Mouse (Mus musculus) megakaryocyte-erythroid progenitor cell, adult 5-6 weeks (primary cell): ENCODE measurements around the gene Slc38a5. TPM values are rescaled to one million over a fixed set of nuclear protein-coding genes. Genes with fewer than 3 reads are reported as not detected.

Source experiments
- ATAC-seq: replicated peaks from 2 replicates; pipeline ENCODE4 v1.8.0; 2016; ENCODE audit warnings: mild to moderate bottlenecking, inconsistent platforms; ENCODE audit not compliant: severe bottlenecking, poor library complexity, low FRiP score, low TSS enrichment
- total RNA-seq, 2 experiments: library from RNA; stranded (forward) in 1 of 2; stranded (reverse) in 1 of 2; fragments of 200-1000, 215-1000 nt in 1 of 2; fragments of >200 nt in 1 of 2; fragmentation: Nextera tagmentation in 1 of 2; gene quantifications; 2 replicates each; pipeline ENCODE4 v1.2.3; 2014 to 2017

Slc38a5 gene
- 97.9 and 114 TPM in 2 replicates for total RNA-seq (2014; fragmentation: Nextera tagmentation)
- total RNA-seq (2017) = 50.5 and 88.6 TPM in 2 replicates

DNA sequence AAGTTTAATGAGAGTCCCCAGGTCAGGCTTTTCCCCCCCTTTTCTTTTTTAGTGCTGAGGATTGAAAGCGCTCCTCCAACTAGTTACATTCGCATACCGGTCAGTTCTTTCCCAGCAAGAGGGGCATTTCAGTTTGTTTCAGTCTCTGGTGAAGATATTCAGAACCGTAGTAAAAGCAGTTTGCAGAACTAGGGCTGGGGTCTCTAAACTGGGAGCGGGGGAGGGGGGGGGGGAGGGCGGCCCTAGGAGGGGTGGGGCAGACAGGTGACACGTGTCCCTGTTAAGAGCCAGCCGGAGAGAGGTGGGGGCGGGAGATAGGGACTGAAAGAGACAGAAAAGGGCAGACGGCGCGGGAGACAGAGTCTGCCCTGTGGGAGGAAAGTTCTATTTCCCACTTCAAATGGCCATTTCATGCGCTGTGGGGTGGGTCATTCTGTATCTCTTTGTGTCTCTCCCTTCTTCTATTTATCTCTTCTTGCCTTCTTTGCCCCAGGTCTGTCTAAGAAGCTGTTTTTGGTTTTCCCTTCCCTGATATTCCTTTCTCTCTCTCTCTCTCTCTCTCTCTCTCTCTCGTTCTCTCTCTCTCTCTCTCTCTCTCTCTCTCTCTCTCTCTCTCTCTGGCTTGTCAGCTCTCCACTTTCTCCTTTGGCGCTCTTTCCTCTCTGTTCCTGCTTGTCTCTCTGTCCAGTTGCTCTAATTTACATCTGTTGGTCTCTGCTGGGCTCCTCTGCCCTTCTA, at the start of gene Slc38a5:
Gene Slc38a5 (plus strand): TSS at position 51 of the 738 bp plus-strand sequence.
- ATAC-seq = peak; percentile 50; the same call in 1 of the 2 replicates

DNA sequence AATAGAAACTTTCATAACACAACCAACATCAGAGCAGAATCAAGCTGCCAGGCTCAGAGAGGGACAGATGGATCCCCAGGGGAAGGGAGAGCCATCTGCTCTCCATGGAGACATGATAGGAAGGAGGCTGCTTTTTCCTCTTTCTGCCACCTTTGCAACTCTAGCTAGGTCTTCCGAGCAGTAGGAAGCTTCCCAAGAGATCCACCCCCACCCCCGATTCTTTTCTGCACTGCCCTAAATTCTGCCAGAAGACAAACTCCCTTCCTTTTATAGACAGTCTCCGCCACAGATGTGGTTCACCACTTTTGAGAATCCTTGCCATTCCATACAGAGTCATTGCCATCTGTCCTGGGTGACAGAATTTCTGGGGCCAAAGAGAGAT, 48.6 kb upstream of the Slc38a5 start:
- no peak for ATAC-seq

DNA sequence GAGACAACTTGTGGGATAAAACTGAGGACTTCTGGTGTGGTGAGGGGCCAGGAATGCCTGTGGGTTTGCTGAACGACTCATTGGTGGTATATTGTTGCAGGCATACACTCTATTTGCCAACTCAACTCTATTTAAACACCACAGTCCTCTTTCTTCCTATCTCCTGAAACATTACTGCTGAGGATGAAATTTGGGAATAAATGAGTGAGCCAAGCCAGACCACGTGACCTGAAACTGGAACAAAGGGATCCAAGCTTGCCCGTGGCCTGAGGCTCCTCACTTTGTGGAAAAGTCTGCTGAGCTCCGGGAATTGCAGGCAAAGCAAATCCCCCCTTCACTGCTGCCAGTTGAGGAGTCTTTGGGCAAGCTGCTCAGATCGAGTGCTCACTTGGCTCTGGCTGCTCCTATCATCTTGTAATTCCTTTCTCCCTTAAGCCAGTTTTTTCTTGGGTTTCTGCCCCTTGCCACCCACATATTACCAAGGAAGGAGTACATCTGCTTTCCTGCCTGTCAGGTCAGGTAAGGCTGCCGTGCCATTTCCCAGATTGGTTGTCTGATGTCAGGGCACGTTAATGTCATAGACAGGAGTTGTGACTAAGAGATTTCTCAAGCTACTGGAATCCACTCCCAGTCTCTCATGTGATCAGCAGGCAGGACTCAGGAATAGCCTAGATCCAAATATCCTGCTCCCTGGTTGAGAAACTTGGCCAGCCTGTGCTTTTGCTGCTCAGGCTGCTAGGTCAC, 48.1 kb upstream of the Slc38a5 start:
- no peak for ATAC-seq

DNA sequence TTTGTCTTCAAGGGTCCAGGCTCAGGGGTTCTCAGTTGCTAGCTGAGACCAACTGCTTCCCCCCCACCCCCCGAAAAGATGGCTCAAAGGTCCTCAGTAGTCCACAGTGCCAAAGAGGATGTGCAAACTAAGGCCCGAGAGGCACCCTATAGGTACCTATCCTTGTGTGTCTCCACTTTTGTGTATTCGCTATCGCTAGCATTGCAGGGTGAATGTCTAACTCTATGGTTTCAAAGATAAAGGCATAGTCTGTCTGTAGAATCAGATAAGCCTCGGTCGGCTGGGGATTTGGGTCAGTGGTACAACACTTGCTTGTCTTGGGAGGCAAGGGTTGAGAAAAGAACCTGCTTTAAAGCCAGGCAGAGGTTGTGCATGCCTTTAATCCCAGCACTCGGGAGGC, 47.5 kb upstream of the Slc38a5 start:
- ATAC-seq = no peak

DNA sequence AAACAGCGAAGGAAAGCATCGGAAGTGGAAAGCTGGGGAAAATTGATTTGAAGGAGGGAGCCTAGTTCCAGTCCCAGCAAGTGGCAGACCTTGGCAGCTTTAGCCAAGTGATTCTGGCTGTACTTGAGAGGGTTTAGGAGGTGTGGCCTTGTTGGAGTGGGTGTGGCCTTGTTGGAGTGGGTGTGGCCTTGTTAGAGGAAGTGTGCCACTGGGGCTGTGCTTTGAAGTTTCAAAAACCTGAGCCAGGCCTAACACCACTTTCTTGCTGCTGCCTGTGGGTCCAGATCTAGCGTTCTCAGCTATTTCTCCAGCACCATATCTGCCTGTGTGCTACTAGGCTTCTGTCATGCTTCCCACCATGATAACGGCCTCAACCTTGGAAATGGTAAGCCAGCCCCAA, 40.7 kb upstream of the Slc38a5 start:
- no peak for ATAC-seq

DNA sequence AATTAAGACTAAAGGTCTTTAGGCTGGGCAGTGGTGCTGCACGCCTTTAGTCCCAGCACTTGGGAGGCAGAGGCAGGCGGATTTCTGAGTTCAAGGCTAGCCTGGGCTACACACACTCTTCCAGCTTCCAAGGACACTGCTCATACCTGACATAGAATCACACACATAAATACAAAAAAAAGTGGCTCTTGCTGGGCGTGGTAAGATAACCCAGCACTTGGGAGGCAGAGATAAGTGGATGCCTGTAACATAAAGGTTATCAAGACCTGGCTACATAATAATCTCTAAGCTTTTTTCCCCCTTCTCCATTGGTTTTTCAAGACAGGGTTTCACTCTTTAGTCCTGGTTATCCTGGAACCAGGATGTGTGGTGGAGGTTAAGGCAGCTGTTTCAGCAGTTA, 37.3 kb upstream of the Slc38a5 start:
- peak; percentile 50; the same call in 1 of the 2 replicates for ATAC-seq

DNA sequence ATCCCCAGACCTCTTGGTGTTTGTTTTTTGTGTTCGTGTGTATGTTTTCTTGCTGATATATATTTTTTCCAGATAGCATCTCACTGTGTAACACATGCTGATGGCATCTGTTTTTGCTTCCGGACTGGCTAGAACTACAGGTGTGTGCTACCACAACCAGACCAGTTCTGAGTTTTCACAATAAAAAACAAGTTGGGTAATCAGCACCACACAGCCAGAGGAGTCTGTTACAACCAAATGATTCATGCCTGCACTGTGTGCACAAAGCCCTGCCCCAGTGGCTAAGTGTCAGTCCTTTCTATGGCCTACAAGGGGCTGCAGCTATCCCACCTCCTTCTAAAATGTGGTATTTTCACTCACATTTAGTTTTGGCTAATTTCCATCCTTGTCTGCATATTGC, 34.2 kb upstream of the Slc38a5 start:
- ATAC-seq = no peak

DNA sequence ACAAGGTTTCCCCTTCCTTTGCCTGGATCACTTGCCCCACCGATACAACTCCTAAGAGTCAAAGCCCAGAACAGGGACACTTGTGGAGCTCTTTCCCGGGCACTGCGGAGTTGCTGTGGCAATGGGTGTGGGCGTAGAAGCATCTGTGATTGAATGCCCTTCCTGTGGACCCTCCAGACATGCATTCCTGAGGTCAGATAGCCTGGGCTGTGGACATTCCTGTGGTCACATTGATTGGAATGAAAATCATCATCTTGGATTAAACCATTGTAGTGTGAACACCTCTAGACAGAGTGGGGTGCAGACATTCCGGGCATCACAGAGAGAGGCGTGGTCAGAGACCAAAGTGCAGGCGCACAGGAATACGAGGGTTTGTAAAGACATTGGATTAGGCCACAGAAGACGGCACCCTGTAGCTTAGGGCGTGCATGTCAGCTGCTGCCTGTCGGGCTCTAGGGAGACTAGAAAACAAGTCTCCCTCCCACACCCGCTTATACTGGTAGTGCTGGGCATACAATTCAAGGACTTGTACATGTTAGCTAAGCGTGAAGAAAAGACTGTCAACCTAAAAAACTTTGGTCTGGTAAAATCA, 32.0 kb upstream of the Slc38a5 start:
- no peak for ATAC-seq

DNA sequence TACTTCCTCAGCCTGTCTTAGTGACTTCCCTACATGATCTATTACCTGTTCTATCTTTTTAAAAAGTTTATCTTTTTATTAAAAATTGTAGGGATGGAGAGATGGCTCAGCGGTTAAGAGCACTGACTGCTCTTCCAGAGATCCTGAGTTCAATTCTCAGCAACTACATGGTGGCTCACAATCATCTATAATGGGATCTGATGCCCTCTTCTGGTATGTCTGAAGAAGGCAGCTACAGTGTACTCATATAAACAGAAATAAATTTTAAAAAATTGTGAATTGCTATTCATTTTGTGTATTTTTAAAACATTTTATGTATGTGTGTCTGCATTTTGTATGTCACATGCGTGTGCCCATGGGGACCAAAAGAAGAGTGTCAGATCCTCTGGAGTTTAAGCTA, 23.3 kb upstream of the Slc38a5 start:
- ATAC-seq = no peak

DNA sequence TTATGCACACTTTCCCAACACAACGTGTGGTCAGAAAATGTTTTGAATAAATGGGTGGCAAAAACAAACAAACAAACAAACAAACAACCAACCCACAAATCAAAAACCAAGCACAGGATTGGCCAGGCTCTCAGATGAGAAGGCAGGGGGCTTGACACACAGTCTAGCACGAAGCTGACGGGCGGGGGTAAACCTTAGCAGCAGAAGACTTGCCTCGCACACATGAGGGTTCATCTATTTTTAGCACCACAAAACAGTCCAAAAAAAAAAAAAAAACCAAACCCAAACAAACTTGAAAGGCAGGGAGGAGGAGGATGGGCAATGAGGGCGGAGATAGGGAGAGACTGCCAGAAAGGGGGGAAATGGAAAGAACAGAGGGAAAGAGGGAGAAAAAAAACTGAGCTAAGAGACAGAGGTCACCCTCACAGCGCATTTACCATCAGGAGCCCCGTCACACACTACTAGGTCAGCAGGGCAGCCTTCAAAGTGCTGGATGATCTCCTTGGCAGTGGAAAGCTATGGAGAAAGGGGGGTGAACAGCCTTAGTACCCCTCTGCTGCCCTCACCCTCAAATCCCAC, 22.3 kb upstream of the Slc38a5 start:
- ATAC-seq = no peak

DNA sequence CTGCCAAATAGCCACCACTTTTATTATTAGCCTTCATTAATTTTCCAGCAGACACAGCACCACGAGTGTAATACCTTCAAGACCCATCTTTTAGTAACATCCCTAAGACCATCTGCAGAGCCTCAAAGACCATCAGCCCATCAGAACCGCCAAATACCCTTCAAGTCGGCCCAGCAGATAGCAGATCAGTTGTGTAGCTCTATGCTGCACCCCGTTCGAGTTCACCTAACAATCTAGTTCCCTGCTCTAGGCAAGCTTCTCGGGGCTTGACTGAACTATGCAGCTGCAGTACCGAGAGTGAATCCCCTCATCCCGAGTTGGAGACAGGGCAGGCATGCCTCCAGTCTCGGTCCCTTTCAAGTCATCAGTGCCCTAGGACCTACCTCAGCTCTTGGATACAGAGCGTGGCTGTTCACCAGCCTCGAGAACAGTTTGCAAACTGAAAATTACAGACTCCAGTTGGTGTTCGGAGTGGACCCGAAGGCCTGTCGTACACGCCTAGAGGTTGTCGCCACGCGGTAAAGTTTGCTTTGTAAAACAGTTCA, 19.1 kb upstream of the Slc38a5 start:
- ATAC-seq = peak; percentile 26

DNA sequence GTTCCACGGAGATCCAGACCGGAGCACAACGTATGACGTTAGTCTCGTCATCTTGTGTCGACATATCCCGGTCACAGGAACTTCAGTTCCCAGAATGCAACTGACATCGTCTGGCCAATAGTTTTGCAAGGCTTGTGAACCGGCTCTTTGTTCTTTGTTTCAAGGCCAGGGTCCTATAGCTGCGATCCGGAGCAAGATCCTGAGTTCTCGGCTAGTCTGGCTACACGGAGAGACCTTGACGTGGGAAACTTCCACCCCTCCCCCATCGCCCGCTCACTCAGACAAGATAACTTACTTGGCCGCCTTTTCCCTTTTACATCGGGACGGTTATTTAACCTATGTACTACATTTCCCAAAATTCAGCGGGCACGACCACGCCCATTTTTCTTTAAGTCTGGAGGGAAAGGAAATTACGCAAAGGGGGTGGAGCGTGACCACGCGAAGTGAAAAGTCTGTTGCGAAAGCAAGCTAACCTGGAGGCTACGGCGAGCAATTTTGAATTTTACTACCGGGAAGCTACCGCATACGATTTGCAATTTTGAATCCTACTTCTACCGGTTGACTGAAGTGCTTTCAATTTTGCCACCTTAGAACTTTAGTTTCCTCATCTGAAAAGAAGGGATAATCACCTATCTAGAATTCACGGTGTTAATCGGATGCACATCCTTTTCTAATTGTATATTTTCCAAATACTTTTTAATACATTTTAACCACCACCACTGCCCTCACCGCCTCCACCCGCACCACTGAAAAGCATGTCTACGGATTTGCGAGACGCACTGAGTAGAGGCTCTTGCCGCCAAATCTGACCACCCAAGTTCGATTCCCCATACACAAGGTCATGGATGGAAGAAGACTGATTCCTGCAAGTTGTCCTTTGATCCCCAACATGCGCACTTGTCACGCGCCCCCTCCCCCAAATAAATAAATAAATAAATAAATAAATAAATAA, 18.3 kb upstream of the Slc38a5 start, which contains the start of gene Ftsj1:
Gene Ftsj1 (minus strand): TSS at position 73 of the 952 bp plus-strand sequence.
- peak; percentile 93 for ATAC-seq

DNA sequence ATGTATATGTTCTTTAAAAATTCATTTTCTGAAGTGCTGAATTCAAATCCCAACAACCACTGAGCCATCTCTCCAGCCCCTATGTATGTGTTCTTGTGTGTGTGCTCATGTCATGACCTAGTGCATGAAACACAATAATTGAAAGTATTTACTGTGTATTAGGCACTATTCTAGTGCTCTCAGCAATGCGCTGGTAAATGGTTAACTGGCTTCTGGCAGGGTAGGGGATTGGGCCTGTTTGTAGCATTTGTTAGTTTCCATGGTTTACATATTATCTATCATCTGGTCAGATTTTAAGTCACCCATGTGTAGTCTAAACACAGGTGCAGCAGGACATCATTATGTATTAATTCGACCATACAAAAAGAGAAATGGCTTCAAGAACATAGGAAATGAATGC, 17.2 kb upstream of the Slc38a5 start:
- ATAC-seq = no peak

DNA sequence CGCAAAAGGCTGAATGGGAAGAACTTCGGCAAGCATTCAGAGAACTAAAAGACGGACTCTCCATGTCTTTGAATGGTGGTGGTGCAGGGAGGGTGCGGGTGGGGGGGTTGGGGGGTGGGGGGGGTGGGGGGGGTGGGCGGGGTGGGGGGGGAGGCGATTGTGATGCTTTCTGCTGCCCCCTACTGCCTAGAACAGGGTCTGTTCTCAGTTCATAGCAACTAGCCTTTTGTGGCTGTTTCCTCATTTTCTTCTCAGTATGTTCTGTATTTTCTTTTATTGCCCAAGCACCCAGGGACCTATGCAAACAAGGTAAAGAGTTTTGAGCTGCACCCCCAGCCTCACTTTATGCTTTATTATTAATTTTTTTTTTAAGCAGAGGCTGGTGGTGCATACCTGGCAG, 15.1 kb upstream of the Slc38a5 start:
- no peak for ATAC-seq

DNA sequence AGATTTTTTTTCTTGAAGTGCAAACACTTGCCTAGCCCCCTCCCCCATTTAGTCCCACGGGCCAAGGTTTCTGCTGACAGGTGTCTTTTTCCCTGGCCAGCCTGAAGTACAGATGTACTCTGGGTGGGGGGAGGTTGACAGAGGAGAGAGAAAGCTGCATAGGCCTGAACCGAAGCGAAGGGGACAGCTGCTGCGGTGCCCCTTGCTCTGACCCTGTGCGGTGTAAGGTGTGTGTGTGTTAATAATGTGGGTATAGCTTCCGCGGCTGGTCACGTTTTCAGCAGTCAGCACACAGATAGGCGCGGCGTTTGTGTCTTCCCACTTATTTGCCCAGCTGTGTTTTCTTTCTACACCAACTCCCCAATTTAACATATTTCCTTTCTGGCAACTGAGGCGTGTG, 11.5 kb upstream of the Slc38a5 start:
- no peak for ATAC-seq

DNA sequence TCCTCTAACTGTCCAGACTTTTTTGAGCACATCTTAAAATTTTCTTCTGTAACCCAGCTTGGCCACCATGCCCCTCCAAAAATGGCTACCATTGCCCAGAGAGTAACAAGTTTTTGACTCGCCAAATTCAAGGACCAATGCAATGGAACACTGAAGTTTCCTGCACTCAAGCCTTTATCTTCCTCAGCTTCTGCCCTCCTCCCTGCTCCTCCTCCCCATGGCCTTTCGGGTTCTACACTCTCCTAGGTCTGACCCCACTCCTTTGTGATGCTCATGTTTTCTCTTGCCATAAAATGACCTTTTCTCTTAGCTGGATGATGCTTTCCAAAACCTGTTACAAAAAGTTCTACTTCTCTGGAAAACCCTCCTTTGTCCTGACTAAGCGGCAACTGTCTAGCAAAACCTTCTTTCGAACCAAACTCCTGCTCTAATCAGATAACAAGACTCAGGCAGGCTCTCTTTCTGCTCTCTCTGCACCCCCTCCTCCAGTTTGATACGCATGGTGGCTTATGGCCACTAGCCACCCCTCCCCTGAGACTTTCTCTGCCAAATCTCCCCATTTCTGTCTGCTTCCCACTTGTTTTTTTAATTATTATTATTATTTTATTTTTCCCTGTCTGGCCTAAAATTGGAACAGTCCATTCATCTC, 7.7 kb upstream of the Slc38a5 start:
- ATAC-seq = peak; percentile 66; the same call in 1 of the 2 replicates

DNA sequence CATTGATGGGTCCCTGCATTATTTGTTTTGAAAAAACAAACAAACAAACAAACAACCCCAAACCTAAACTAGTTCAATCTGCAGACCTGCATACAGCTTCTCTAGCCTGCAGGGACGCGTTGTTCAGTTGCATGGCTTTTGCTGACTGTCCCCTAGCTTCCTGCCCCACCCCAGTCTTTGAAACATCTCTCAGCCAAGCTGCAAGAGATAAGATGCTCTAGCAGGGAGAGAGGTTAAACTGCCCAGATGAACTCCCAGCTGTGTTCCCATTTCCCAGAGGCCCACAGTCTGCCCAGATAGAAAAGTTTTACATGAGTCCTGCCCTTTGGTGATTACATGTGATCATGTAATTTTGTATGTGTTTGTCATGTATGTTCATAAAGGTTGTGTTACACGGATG, 6.7 kb upstream of the Slc38a5 start:
- peak; percentile 89 for ATAC-seq

DNA sequence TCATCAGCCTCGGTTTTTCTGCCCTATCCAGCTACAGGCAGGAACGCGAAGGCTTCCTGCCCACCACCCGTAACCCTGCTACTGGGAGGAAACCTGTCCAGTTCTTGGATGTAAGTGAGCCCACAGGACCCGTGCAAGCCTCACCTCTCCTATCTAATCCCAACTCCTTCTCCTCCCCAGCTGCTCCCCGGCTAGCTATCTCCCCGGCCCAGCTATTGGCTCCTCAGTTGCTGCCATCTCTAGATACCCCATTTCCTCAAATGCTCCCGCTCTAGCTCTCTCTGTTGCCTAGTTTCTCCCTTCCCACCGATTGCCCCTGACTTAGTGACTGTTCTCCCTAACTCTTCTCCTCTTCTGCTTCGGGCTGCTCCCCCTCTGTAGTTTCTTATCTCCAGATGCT, 1.1 kb downstream of the Slc38a5 start:
- ATAC-seq = peak; percentile 93
